Mouse (Mus musculus) lung, embryonic 16.5 days (tissue): ENCODE measurements at regions not wholly inside any gene's neighbourhood (a gene's known extent, or its start where the extent isn't known, plus 50 kb on each side); places are given as distances from the start of the nearest gene placed in this dataset.

Source experiments
- ATAC-seq: fragments of 200-750 bp; cut with Nextera tagmentation; 2 replicates; pipeline ENCODE4 v1.8.0; 2017; ENCODE audit warnings: low read depth, mild to moderate bottlenecking, moderate library complexity
- H3K27ac ChIP-seq: fragments of 300-500 bp; sonication (generic); 2 replicates; pipeline ENCODE4 v1.5.1; 2014; ENCODE audit warnings: mild to moderate bottlenecking, control low read depth, low read length
- H3K27me3 ChIP-seq: fragments of 300-500 bp; sonication (generic); 2 replicates; pipeline ENCODE4 v1.6.1; 2014; ENCODE audit warnings: low read depth, low read length, mixed read lengths; ENCODE audit not compliant: control insufficient read depth, insufficient read depth
- H3K36me3 ChIP-seq: fragments of 300-500 bp; sonication (generic); 2 replicates; pipeline ENCODE4 v1.6.1; 2014; ENCODE audit warnings: low read length; ENCODE audit not compliant: control insufficient read depth, insufficient read depth
- H3K4me1 ChIP-seq: fragments of 300-500 bp; sonication (generic); replicated peaks from 2 replicates; pipeline ENCODE4 v1.6.1; 2014; ENCODE audit warnings: low read length, mixed read lengths; ENCODE audit not compliant: control insufficient read depth, insufficient read depth
- H3K4me2 ChIP-seq: fragments of 300-500 bp; sonication (generic); 2 replicates; pipeline ENCODE4 v1.6.1; 2014; ENCODE audit warnings: low read depth, low read length, control low read depth
- H3K4me3 ChIP-seq: fragments of 300-500 bp; sonication (generic); 2 replicates; pipeline ENCODE4 v1.5.1; 2014; ENCODE audit warnings: mild to moderate bottlenecking, low read length, control low read depth
- H3K9ac ChIP-seq: fragments of 300-500 bp; sonication (generic); 2 replicates; pipeline ENCODE4 v1.6.1; 2014; ENCODE audit warnings: low read length, control low read depth
- H3K9me3 ChIP-seq: fragments of 300-500 bp; sonication (generic); 2 replicates; pipeline ENCODE4 v1.6.1; 2016; ENCODE audit warnings: low read length; ENCODE audit not compliant: control insufficient read depth
- WGBS: fragments of 180-500 bp; shearing (Covaris S2); extraction: QIAGEN DNeasy Blood & Tissue Kit; methylation state at CpG from one replicate; pipeline ENCODE4 v1.1.7; 2014; 5-methylcytosine and 5-hydroxymethylcytosine counted together

GRCm38 (mm10) chr3:37868454-37868853 lies 144.2 kb upstream of the Gm5148 start:
- Histone ChIP-seq H3K9me3 (no peaks in the 10 kb centered on the region), H3K9ac (no peak overlapping the region), H3K4me3 (no peak overlapping the region), H3K36me3 (no peaks in the 10 kb centered on the region), H3K27ac (no peak overlapping the region), H3K4me1 (peaks cover 6% of the 10 kb centered on the region; the same call in 1 of the 2 replicates), H3K27me3 (no peaks in the 10 kb centered on the region), H3K4me2 (no peak overlapping the region)
- WGBS = 51% methylated on average over 4 of the region's 4 CpGs
- ATAC-seq = 0 out of 2 replicates have a peak, but pooled peaks have one; percentile 26

GRCm38 (mm10) chr3:37862756-37863155 lies 138.5 kb upstream of the Gm5148 start:
- H3K36me3 ChIP-seq = no peaks in the 10 kb centered on the region
- no peak for ATAC-seq
- H3K9ac ChIP-seq = no peak overlapping the region
- 88% methylated on average over 9 of the region's 9 CpGs for whole genome bisulfite sequencing
- H3K9me3 ChIP-seq = no peaks in the 10 kb centered on the region
- no peak overlapping the region for H3K4me3 ChIP-seq
- H3K27ac ChIP-seq = no peak overlapping the region
- no peaks in the 10 kb centered on the region for H3K27me3 ChIP-seq
- peaks cover 17% of the 10 kb centered on the region for H3K4me1 ChIP-seq
- no peak overlapping the region for H3K4me2 ChIP-seq

- Histone ChIP-seq H3K4me2 (no peak overlapping the region), H3K4me3 (no peak overlapping the region), H3K9ac (no peak overlapping the region), H3K27me3 (no peaks in the 10 kb centered on the region), H3K27ac (no peak overlapping the region; the same call in 1 of the 2 replicates), H3K4me1 (peaks cover 17% of the 10 kb centered on the region), H3K36me3 (no peaks in the 10 kb centered on the region), H3K9me3 (no peaks in the 10 kb centered on the region)
- 49% methylated on average over 9 of the region's 9 CpGs for WGBS
- ATAC-seq = no peak
These were observed 136.6 kb upstream of the Gm5148 start for GRCm38 (mm10) chr3:37860715-37861461.

- peaks cover 17% of the 10 kb centered on the region for H3K4me1 ChIP-seq
- H3K27me3 ChIP-seq = no peaks in the 10 kb centered on the region
- H3K27ac ChIP-seq = no peak overlapping the region
- no peak overlapping the region for H3K4me3 ChIP-seq
- H3K4me2 ChIP-seq = no peak overlapping the region
- no peaks in the 10 kb centered on the region for H3K36me3 ChIP-seq
- H3K9me3 ChIP-seq = no peaks in the 10 kb centered on the region
- H3K9ac ChIP-seq = no peak overlapping the region
- 30% methylated on average over 13 of the region's 13 CpGs for WGBS
- ATAC-seq = peak; percentile 78
These were observed 135.9 kb upstream of the Gm5148 start for GRCm38 (mm10) chr3:37860034-37860714.

GRCm38 (mm10) chr3:37858624-37859302 lies 134.5 kb upstream of the Gm5148 start:
- Histone ChIP-seq H3K27me3 (no peaks in the 10 kb centered on the region), H3K4me1 (peaks cover 17% of the 10 kb centered on the region), H3K4me3 (no peak overlapping the region), H3K27ac (no peak overlapping the region), H3K9me3 (no peaks in the 10 kb centered on the region), H3K36me3 (no peaks in the 10 kb centered on the region), H3K9ac (no peak overlapping the region), H3K4me2 (no peak overlapping the region)
- WGBS = 84% methylated on average over 6 of the region's 6 CpGs
- no peak for ATAC-seq

GRCm38 (mm10) chr3:37846191-37847003 lies 122.1 kb upstream of the Gm5148 start:
- Histone ChIP-seq H3K4me2 (no peak overlapping the region), H3K4me1 (peaks cover 8% of the 10 kb centered on the region; the same call in 1 of the 2 replicates), H3K4me3 (no peak overlapping the region), H3K9ac (no peak overlapping the region), H3K36me3 (no peaks in the 10 kb centered on the region), H3K27ac (no peak overlapping the region), H3K27me3 (no peaks in the 10 kb centered on the region), H3K9me3 (no peaks in the 10 kb centered on the region)
- 48% methylated on average over 3 of the region's 3 CpGs for WGBS
- ATAC-seq = peak; percentile 76

GRCm38 (mm10) chr3:37845313-37846023 lies 121.2 kb upstream of the Gm5148 start:
- Histone ChIP-seq H3K9me3 (no peaks in the 10 kb centered on the region), H3K27me3 (no peaks in the 10 kb centered on the region), H3K36me3 (no peaks in the 10 kb centered on the region), H3K27ac (0 out of 2 replicates have a peak overlapping the region, but pooled peaks have one; percentile 14), H3K9ac (no peak overlapping the region), H3K4me3 (no peak overlapping the region), H3K4me2 (no peak overlapping the region), H3K4me1 (peaks cover 8% of the 10 kb centered on the region; the same call in 1 of the 2 replicates)
- 68% methylated on average over 11 of the region's 11 CpGs for WGBS
- 0 out of 2 replicates have a peak, but pooled peaks have one; percentile 9 for ATAC-seq

GRCm38 (mm10) chr3:37844731-37845312 lies 120.5 kb upstream of the Gm5148 start:
- no peak for ATAC-seq
- Histone ChIP-seq H3K4me3 (no peak overlapping the region), H3K27ac (0 out of 2 replicates have a peak overlapping the region, but pooled peaks have one; percentile 14), H3K9me3 (no peaks in the 10 kb centered on the region), H3K4me2 (no peak overlapping the region), H3K36me3 (no peaks in the 10 kb centered on the region), H3K9ac (no peak overlapping the region), H3K27me3 (no peaks in the 10 kb centered on the region), H3K4me1 (peaks cover 8% of the 10 kb centered on the region; the same call in 1 of the 2 replicates)
- whole genome bisulfite sequencing = 70% methylated on average over 8 of the region's 8 CpGs
